Mouse (Mus musculus): ENCODE results near the gene Phkb.
A peak's percentile ranks its signal among the peaks of the same experiment; 100 is the strongest.
"Not testable (repeated sequence)": the region's sequence is repeated elsewhere in the genome, so short reads cannot be mapped to it uniquely, and the experiment has no call there.

The Phkb gene

DNA sequence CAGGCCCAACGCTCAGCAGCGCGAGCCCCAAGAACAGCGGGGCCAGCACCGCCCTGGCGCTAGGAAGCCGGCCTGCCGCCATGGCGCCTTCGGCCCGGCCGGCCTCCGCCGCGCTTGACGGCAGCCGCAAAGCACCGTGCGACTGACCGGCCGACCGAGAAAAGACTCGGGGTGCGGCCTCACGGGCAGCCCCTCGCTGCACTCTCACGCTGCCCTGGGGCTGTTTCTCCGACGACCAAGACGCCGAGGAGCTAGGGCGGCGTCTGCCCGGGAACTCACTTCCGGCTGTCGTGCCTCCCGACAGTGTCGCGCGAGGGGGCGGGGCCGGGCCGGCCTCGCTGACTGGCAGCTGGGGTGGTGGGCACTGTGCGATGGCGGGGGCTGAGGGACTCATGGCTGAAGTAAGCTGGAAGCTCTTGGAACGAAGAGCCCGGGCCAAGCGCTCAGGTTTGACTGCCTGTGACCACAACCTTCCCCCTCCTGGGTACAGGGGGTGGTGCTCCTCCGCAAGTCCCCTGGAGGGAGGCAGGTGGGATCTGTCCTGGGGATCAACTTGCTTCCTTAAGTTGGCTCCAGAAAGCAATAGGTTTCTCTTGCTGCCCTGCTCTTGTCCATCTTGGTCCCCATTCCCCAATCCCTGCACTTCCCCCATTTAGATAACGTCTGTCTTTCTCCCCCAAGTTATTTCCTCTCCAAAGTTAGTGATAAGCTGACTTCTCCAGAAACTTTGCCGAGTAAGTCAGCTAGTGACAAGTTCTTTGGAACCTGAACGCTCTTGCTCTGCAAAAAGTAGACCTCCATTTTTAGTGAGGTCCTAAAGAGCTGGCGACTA is at the start of gene Phkb, which contains the start of gene Itfg1:
Gene Phkb, plus strand, starts transcription at position 303 of the 832 bp plus-strand sequence.
Gene Itfg1, minus strand, starts transcription at position 265 of the 832 bp plus-strand sequence.
- DNase-seq (ENCODE audit: inconsistent age in 2 of 2, low spot score in 1 of 2): peak; percentile 92 to 98

- not testable (repeated sequence) for DNase-seq (ENCODE audit: inconsistent age in 2 of 2, low spot score in 1 of 2)
These were observed 44.4 kb upstream of the Phkb start for GRCm38 (mm10) chr8:85796392-85796791.

DNA sequence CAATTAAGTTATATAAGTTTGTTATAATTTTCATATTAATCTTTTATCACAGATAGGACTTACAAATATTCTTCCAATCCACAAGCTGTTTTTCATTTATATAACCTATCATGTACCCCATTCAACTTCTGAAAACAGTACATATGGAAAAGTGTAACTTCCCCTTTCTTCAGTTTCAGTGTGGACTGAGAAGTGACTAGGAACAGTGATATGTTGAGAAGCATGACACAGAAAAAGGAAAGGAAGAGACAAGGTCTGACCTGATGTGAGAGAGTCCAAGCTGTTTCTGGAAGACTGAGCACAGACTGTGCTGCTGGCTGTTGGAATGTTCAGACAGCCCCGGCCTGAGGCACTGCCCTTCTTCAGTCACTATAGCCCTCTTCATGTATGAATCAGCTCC is 40.6 kb upstream of the Phkb start:
- DNase-seq (ENCODE audit: inconsistent age in 2 of 2, low spot score in 1 of 2): no peak

DNA sequence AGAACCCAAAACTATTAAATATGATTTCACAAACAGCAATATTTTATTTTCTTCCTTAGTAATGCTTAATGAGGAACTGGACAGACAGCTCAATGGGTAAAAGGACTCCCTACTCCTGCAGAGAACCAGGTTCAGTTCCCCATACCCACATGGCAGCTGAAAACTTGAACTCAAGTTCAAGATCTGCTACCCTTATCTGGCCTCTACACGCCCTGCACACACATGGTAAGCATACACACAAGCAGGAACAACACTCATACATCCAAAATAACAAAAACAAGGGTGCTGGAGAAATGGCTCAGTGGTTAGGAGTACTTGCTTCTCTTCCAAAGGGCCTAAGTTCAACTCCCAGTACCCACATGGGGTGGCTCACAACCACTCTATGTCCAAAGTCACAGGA is 39.4 kb upstream of the Phkb start:
- DNase-seq (ENCODE audit: inconsistent age in 2 of 2, low spot score in 1 of 2): no peak

DNA sequence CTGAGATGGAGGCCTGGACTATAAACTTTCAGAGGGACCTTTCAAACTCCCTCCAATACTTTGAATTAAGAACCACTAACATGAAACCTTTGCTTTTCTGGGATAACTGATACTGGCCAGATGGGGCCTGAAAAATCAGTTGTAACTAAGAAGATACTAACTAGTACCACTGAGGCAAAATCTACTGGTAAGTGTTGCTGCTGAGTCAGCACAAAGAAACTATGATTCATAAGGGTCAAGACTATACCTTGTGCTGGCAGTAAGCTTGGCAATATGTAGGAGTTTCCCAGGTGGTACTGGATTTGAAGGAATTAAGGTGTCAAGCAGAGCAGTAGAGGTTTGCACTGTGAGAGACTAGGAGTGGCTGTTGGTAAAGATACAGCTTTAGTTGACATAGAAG is 27.1 kb upstream of the Phkb start:
- DNase-seq (ENCODE audit: inconsistent age in 2 of 2, low spot score in 1 of 2): no peak

GRCm38 (mm10) chr8:85839916-85840656 is 673 bp upstream of the Phkb start:
- no peak for DNase-seq (ENCODE audit: inconsistent age in 2 of 2, low spot score in 1 of 2)

DNA sequence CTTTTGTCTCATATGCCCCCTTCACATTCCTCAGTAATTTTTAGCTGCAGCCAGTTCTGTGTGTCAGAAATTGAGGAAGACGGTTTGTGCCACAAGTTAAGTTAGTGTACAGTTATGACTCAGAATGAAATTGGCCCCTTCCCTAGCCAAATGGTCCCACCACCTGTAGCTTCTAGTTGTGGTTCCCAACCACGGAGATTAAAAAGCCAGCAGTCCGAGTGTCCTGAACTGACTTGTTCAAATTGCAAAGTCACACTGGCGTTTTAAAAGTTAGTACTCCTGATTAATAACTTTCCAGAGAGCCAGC is 683 bp downstream of the Phkb start:
- DNase-seq (ENCODE audit: inconsistent age in 2 of 2, low spot score in 1 of 2): peak in 1 of 2 experiments; percentile 15

DNA sequence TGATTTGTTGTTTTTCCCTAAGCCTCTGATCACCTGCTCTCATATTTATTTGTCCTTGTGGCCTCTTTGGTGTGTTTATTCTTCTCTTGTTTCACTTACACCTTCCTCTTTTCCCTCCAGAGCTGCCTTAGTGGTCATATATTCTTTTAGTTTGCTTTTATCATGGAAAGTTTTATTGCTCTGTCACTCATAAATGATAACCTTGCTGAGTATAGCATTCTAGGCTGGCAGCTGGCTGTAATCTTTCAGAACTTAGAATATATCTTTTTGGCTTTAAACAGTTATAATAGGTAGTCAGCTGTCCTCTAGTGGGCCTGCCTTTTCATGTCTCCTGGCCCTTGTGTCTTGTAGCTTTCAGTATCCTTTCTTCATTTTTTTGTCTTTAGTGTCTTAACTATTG is 5.1 kb downstream of the Phkb start:
- no peak for DNase-seq (ENCODE audit: inconsistent age in 2 of 2, low spot score in 1 of 2)

DNA sequence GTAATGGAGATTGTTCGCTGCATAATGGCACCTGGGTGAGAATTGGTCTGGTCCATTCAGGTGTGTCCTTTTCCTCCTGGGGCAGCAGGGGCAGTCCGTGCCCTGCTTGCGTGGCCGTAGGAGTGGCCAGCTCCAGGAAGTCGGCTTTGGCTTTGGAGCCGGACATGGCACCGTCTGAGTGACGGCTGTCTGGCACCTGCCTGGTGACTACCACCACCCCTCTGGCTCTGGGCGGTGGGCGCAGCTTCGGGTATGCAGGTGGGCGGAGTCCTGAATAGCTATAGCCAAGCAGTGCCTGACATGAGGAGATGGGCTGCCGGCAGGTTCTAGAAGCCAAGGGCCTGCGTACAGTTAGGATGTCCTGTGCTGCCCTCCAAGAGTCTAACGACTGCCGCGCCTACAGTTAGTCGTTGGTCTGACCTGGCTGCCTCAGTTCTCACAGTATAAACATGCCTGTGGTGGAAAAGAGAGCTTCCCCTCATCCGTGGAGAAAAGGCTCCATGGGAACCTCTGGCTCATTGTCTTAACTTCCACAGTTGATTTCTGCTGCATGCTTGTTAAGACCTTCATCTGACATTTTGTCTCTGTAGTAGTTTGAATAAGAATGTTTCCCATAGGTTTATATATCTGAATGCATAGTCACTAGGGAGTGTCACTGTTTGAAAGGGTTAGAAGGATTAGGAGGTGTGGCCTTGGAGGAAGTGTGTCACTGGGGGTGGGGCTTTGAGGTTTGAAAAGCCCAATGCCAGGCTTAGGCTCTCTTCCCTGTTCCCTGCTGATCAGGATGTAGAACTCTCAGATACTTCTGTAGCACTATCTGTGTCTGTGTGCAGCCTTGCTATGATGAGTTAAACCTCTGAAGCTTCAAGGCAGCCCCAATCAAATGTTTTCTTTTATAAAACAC is 13.7 kb downstream of the Phkb start:
- DNase-seq (ENCODE audit: inconsistent age in 2 of 2, low spot score in 1 of 2): no peak

- not testable (repeated sequence) for DNase-seq (ENCODE audit: inconsistent age in 2 of 2, low spot score in 1 of 2)
These were observed 16.6 kb downstream of the Phkb start for GRCm38 (mm10) chr8:85857227-85857896.

DNA sequence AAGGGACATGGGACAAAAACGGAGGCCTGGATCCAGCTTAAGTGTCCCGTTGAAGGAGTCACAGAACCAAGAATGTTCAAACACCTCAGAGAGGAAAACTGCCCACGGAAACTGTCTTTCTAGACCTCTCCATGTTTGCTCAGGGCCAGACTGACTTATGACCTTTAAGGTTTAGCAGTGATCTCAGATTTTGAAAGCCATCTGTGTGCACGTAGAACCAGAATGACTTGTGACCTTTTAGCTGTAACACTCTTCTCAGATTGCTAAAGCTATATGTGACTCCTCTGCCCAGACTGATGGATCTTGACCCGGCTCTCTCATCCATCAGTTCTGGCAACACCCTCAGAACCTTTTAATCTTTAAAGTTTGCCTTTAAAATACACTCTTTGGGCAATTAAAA is 19.9 kb downstream of the Phkb start:
- DNase-seq (ENCODE audit: inconsistent age in 2 of 2, low spot score in 1 of 2): peak in 1 of 2 experiments; percentile 31

DNA sequence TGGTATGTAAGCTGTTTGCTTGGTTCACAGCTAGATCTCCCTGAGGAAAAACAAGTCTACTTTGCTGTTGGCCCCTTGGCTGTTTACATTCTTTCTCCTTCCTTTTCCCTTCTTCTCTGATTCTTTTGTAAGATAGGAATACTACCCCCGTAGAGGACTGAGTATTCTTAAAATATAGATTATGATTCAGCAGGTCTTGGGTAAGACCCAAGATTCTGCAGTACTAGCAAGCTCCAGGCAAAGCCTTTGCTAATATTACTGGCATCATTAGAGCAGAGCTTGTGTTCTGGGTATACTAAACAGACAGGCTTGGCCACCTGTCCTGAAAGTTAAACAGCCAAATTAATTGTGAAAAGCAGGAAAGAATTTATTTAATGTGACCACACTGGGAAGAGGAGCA is 21.6 kb downstream of the Phkb start:
- DNase-seq (ENCODE audit: inconsistent age in 2 of 2, low spot score in 1 of 2): no peak

DNA sequence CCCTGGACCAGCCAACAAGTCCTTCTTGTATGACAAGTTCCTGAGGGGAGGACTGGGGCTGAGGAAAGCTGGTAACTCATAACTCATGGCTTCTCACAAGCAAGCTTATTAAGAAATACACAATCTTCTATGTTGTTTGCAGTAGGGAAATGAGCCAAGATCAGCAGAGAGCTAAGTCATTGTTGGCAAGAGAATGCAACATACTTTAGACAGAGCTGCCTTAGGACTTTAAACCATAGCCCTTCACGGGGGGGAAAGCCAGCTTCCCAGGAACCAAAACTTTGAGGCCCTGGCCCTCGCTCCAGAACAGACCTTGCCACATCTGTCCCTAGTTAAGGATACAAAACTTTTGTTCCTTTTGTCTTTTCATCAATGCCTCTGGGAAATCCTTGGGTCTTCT is 30.9 kb downstream of the Phkb start:
- peak in 1 of 2 experiments; percentile 62 for DNase-seq (ENCODE audit: inconsistent age in 2 of 2, low spot score in 1 of 2)

DNA sequence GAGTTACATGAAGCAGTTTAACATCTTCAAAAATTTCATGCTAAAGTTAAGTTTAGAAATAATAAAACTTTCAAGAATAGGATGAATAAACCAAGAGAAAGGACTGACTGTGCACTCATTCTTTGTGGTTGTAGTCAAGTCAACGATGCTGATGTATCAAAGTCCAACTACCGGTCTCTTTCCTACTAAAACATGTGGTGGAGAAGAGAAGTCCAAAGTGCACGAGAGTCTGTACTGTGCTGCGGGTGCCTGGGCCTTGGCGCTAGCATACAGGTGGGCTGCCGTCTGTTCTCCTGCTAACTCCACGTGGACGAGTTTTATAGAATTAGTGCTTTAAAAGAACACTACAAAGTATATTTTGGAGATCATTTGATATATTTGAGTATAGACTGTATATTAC is 37.2 kb downstream of the Phkb start:
- no peak for DNase-seq (ENCODE audit: inconsistent age in 2 of 2, low spot score in 1 of 2)

- DNase-seq (ENCODE audit: inconsistent age in 2 of 2, low spot score in 1 of 2): no peak
These were observed 38.9 kb downstream of the Phkb start for GRCm38 (mm10) chr8:85879624-85880023.

GRCm38 (mm10) chr8:85884811-85885210 is 44.1 kb downstream of the Phkb start:
- no peak for DNase-seq (ENCODE audit: inconsistent age in 2 of 2, low spot score in 1 of 2)

DNA sequence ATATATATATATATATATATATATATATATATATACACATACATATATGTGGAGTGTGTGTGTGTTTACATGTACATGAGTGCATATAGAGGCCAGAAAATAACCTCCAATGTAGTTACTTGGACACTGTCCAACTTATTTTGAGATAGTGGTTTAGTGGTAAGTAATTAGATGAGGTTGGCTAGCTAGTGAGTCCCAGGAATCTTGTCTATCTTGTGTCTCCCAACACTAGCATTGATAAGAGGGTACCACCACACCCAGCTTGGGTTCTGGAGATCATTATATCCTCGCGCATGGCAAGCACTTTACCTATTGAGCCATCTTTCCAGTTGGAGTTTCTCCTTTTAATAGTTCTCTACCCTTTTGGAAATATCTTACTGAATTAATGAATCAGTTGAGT is 56.9 kb downstream of the Phkb start:
- DNase-seq (ENCODE audit: inconsistent age in 2 of 2, low spot score in 1 of 2): no peak

- DNase-seq (ENCODE audit: inconsistent age in 2 of 2, low spot score in 1 of 2): peak; percentile 23 to 45
These were observed 84.2 kb downstream of the Phkb start for GRCm38 (mm10) chr8:85924991-85925390.

- no peak for DNase-seq (ENCODE audit: inconsistent age in 2 of 2, low spot score in 1 of 2)
These were observed 84.8 kb downstream of the Phkb start for GRCm38 (mm10) chr8:85925574-85925973.

- peak in 1 of 2 experiments; percentile 29 for DNase-seq (ENCODE audit: inconsistent age in 2 of 2, low spot score in 1 of 2)
These were observed 85.3 kb downstream of the Phkb start for GRCm38 (mm10) chr8:85926107-85926506.

- no peak for DNase-seq (ENCODE audit: inconsistent age in 2 of 2, low spot score in 1 of 2)
These were observed 95.4 kb downstream of the Phkb start for GRCm38 (mm10) chr8:85936148-85936547.
